Mouse (Mus musculus): ENCODE measurements at regions not wholly inside any gene's neighbourhood (a gene's known extent, or its start where the extent isn't known, plus 50 kb on each side); places are given as distances from the start of the nearest gene placed in this dataset.
A peak's percentile ranks its signal among the peaks of the same experiment; 100 is the strongest.
"Not testable (repeated sequence)": the region's sequence is repeated elsewhere in the genome, so short reads cannot be mapped to it uniquely, and the experiment has no call there.

DNA sequence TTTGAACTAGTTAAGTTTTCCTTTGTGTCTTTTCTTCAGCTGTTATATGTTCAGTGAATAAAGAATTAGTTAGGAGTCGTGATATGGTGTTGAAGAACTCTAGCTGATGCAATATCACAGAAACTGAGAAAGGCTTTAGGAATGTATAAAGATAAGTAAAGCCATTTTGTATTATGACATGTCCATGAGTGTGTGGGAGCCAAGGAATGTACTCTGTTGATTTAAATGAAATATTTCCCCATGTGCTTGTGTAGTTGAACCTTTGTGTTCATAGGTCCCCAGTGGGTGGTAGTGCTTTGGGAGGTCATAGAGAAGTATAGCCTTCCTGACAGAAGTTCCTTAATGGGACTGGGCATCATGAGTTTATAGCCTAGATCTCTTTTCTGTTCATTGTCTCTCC is 542.2 kb downstream of the Serpinb8 start:
- no peak for DNase-seq

GRCm38 (mm10) chr1:108135346-108135745 is 545.5 kb downstream of the Serpinb8 start:
- not testable (repeated sequence) for DNase-seq

DNA sequence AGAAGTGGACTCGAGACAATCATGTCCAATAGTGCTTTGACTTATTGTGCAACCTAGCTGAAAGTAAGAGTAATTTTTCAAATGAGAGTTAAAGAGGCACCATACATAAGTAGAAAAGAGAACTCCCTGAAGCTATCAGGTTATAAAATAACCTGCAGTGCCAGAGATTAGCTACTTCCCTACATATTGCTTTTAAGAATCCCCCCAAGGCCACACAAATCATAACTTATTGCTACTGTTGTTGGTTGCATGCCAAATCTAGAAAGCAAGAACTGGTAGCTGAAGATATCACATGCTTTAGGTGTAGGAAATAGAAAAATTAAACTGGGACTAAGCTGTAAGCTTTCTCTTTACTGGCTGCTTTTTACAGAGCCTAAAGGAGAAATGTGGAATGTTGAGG is 554.3 kb downstream of the Serpinb8 start:
- DNase-seq = no peak

GRCm38 (mm10) chr1:108181350-108182167 is 591.8 kb downstream of the Serpinb8 start:
- no peak for DNase-seq

DNA sequence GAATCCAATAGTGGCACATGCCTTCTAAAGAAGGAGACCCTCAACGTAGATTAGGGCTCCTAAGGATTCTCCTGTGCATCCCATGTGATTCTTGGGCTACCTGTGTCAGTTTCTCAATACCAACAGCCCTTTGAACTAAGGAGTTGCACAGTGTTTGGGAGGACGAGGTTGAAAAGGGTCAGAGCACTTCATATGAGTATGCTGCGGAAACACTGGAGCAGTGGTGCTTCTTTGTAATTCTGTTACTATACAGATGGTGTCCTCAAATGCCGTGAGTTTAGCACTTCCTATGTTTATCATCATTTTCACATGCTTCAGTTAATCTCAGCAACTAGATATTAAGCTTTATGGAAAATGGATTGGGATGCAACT is 592.3 kb downstream of the Serpinb8 start:
- no peak for DNase-seq

GRCm38 (mm10) chr1:108224047-108224446 is 634.2 kb downstream of the Serpinb8 start:
- no peak for DNase-seq

GRCm38 (mm10) chr1:108240152-108240551 is 650.3 kb downstream of the Serpinb8 start:
- DNase-seq = no peak

DNA sequence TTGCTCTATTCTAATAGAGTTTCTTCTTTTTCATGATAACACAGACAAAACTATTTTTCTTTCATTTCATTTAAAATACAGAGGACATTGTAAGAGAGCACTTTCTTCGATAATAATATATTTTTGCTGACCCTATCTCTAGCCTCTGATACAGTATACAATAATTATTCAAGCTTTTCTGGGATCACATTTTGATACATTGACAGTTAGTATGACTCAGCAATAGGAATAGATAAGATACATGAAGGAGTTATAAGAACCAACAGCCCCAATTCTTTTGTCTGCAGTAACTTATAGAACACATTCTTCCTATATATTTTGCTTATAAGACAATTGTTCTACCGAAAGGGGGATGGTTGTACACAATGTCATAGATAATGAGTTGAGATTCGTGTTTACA is 665.3 kb downstream of the Serpinb8 start:
- no peak for DNase-seq

DNA sequence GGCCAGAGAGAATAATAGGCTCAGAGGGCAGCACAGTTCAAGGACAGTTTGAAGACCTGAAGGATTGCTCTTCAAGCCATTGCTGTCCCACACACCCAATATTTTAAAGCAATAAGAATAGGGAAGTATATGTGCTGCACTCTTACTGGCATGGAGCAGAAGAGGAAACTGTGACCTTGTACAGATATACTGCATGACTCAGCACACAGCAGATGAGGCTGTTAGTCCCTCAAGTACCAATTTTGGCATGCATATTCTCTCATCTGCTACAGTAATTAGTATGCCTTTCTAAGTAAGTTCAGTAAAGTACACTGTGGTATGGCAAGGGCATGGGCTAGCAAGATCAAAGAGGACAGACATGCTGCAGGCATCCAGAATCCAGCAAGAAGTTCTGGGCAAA is 669.5 kb downstream of the Serpinb8 start:
- no peak for DNase-seq

DNA sequence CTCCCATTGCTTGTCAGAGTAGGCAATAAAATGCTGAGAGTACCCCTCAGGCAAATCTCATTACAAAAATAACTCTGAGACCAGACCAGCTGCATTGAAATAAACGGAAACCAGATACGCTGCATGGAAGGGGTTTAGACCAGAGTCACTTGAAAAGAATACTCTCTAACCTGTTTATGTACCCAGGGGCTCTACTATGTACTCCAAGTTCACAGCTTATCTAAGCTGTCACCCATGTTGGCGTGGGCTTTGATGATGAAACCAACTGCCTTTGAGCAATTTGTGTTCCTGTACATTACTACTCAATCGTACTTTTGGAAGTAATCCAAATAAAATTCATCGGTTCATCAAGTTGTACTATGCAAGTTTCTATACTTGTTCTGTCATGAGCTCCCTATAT is 692.3 kb downstream of the Serpinb8 start:
- DNase-seq = no peak

- peak in 1 of 2 experiments; percentile 3 for DNase-seq
Measured at GRCm38 (mm10) chr1:108286571-108286970, 696.8 kb downstream of the Serpinb8 start.

Data from kidney, postnatal 36 days (tissue).